Mouse (Mus musculus): Measurements from ENCODE around the gene Mrpl52. TPM values are rescaled to one million over a fixed set of nuclear protein-coding genes. Genes with fewer than 3 reads are reported as not detected.

Mrpl52 gene
- total RNA-seq, 1 experiment = 137 TPM

DNA sequence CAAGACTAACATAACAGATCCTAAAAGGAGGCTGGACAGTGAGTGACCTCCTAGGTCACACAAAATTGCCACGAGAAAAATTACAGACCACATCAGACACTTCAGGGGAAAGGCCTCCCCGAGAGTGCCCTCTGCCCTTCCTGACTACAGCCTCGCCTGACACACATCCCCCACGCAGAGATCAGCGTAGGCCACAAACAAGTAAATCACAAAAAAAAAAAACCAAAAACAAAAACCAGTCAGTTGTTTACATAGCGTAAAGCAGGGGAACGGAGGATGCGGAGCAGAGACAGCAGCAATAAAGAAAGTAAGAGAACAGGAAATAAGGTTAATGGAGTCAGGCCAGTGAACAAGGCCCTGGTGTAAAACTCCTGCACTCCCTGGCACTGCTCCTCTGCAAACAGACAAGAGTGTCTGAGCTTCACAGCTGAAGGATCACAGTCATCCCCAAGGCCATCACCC is 27.8 kb upstream of the Mrpl52 start:
- DNase-seq (ENCODE audit: low read depth, low spot score) = no peak
- no peak for TF ChIP-seq CHD2 (IDR thresholded peaks at IDR 0.05; ENCODE audit: low read depth, low read length)
- no peak for TF ChIP-seq HCFC1 (IDR thresholded peaks at IDR 0.05; ENCODE audit: borderline replicate concordance, insufficient read depth, low read length)
- TF ChIP-seq ZNF384 (IDR thresholded peaks at IDR 0.05; ENCODE audit: low read depth, low read length) = no peak
- no peak for TF ChIP-seq ZC3H11A (IDR thresholded peaks at IDR 0.05; ENCODE audit: borderline replicate concordance, low read depth, low read length)
- no peak for TF ChIP-seq MAFK (IDR thresholded peaks at IDR 0.05; ENCODE audit: insufficient read depth, low read depth, low read length)
- peaks cover 44% of the 10 kb centered on the region for H3K36me3 ChIP-seq (ENCODE audit: control insufficient read depth, insufficient read depth, low read length, poor library complexity, severe bottlenecking)
- H3K9me3 ChIP-seq (ENCODE audit: control insufficient read depth, insufficient read depth, low read depth, low read length) = no peaks in the 10 kb centered on the region
- peaks cover 0 to 3% of the 10 kb centered on the region in 2 experiments; a peak in 2 of 4 replicates for H3K4me1 ChIP-seq (ENCODE audit: control insufficient read depth in 2 of 2, insufficient read depth in 2 of 2, low read length in 2 of 2, poor library complexity in 1 of 2)
- no peak overlapping the region for H3K9ac ChIP-seq (ENCODE audit: insufficient read depth, low read depth, low read length, poor library complexity, severe bottlenecking)
- in situ Hi-C loops (cut with MboI; ENCODE audit: low sequenced_read_pairs in 2 of 2, unreplicated experiment in 2 of 2) = loop anchor here in 1 of 2 experiments (25.0 kb wide), 1 partner anchor 88 kb away; the partner anchor contains the start of gene Rem2
- H3K4me3 ChIP-seq (ENCODE audit: insufficient read depth in 1 of 2, low read depth in 1 of 2, low read length in 2 of 2, poor library complexity in 1 of 2, severe bottlenecking in 1 of 2) = no peak overlapping the region
- no peak overlapping the region for H3K27ac ChIP-seq (ENCODE audit: insufficient read depth, low read depth, low read length, poor library complexity, severe bottlenecking)

DNA sequence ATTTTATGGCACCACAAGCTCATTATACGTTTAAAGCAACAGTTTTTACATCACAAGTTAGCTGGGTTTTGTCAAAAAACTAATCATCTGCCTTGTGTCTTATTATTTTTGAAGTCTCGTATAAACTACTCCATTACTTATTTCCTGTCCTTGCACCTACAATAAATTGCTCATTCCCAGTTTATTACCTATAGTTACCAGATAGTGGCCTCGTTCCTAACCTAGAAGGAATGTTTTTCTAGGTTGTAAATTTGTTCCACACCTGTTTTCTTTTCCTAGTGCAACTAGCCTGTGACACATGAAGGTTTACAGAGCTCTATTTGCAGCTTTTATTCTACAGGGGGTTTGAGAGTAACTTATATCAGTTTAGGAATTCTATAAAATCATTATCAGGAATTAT is 25.0 kb upstream of the Mrpl52 start:
- in situ Hi-C loops (cut with MboI; ENCODE audit: low sequenced_read_pairs in 2 of 2, unreplicated experiment in 2 of 2) = no loop called here
- no peaks in the 10 kb centered on the region for H3K9me3 ChIP-seq (ENCODE audit: control insufficient read depth, insufficient read depth, low read depth, low read length)
- TF ChIP-seq ZC3H11A (IDR thresholded peaks at IDR 0.05; ENCODE audit: borderline replicate concordance, low read depth, low read length) = no peak
- no peak for TF ChIP-seq CHD2 (IDR thresholded peaks at IDR 0.05; ENCODE audit: low read depth, low read length)
- TF ChIP-seq MAFK (IDR thresholded peaks at IDR 0.05; ENCODE audit: insufficient read depth, low read depth, low read length) = no peak
- peaks cover 3 to 11% of the 10 kb centered on the region in 2 experiments; a peak in 2 of 4 replicates for H3K4me1 ChIP-seq (ENCODE audit: control insufficient read depth in 2 of 2, insufficient read depth in 2 of 2, low read length in 2 of 2, poor library complexity in 1 of 2)
- no peak overlapping the region for H3K4me3 ChIP-seq (ENCODE audit: insufficient read depth in 1 of 2, low read depth in 1 of 2, low read length in 2 of 2, poor library complexity in 1 of 2, severe bottlenecking in 1 of 2)
- no peak overlapping the region for H3K27ac ChIP-seq (ENCODE audit: insufficient read depth, low read depth, low read length, poor library complexity, severe bottlenecking)
- no peak overlapping the region for H3K9ac ChIP-seq (ENCODE audit: insufficient read depth, low read depth, low read length, poor library complexity, severe bottlenecking)
- peaks cover 50% of the 10 kb centered on the region for H3K36me3 ChIP-seq (ENCODE audit: control insufficient read depth, insufficient read depth, low read length, poor library complexity, severe bottlenecking)
- DNase-seq (ENCODE audit: low read depth, low spot score) = no peak

DNA sequence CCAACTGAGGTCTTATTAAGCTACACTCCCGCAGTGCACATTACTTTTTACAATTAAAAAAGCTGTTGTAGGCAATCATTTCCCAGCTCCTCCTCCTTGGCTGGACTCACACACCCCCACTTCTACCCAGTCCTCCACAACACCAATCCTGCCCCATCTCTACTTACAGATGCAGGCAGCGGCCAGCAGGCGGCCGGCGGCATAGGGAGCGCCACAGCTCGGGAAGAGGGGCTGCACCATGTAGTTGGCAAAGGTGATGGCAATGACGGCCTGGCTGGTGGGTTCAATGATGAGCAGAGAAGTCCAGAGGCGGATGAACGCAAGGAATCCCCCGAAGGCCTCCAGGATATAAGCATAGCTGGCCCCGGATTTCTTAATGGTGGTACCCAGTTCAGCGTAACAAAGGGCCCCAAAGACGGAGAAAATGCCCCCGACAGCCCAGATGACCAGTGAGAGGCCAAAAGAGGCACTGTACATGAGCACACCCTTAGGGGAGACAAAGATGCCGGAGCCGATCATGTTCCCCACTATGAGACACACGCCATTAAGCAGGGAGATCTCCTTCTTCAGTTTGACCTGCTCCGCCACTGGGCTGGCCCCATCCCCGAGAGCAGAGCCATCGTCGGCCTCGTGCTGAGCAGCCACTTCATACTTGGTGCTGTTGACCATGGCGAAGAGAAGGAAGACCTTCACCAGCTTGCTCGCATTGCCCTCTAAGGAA is 18.2 kb upstream of the Mrpl52 start:
- no peak for DNase-seq (ENCODE audit: low read depth, low spot score)
- TF ChIP-seq ZNF384 (IDR thresholded peaks at IDR 0.05; ENCODE audit: low read depth, low read length) (no peak), CHD2 (IDR thresholded peaks at IDR 0.05; ENCODE audit: low read depth, low read length) (no peak), HCFC1 (IDR thresholded peaks at IDR 0.05; ENCODE audit: borderline replicate concordance, insufficient read depth, low read length) (no peak), MAFK (IDR thresholded peaks at IDR 0.05; ENCODE audit: insufficient read depth, low read depth, low read length) (no peak), ZC3H11A (IDR thresholded peaks at IDR 0.05; ENCODE audit: borderline replicate concordance, low read depth, low read length) (no peak)

DNA sequence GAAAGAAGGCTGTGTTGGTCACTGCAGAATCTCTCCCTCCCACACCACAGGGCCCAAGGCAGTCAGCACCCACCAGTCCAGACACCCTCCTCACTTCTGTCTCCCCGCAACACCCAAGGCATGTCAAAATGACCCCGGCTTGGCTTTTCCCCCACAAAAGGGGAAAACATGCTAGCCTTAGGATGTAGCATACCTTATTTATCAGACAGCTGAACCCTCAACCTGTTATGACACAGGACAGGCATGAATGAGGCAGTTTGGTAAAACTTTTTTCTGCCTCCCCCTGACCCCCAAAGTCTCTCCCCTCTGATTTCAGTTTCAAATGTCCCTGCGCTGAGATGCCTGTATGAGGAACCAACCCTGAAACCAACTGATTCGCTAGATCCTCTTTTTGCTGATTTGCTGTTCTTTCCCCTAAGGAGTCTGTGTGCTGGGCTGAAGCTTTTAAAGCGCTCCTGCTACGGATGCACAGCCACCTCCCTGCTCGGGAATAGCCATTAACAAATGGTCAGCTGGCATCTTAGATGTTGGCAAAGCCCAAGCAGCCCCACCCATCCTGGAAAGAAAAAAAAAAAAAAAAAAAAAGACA is 17.6 kb upstream of the Mrpl52 start:
- TF ChIP-seq ZNF384 (IDR thresholded peaks at IDR 0.05; ENCODE audit: low read depth, low read length) (peak; percentile 11; the same call in 1 of the 2 replicates), ZC3H11A (IDR thresholded peaks at IDR 0.05; ENCODE audit: borderline replicate concordance, low read depth, low read length) (no peak)
- Histone ChIP-seq H3K4me1 (ENCODE audit: control insufficient read depth in 2 of 2, insufficient read depth in 2 of 2, low read length in 2 of 2, poor library complexity in 1 of 2) (peaks cover 7 to 34% of the 10 kb centered on the region in 2 experiments; a peak in 2 of 4 replicates), H3K9ac (ENCODE audit: insufficient read depth, low read depth, low read length, poor library complexity, severe bottlenecking) (peak overlapping the region; percentile 71; the same call in 1 of the 2 replicates), H3K36me3 (ENCODE audit: control insufficient read depth, insufficient read depth, low read length, poor library complexity, severe bottlenecking) (peaks cover 54% of the 10 kb centered on the region), H3K9me3 (ENCODE audit: control insufficient read depth, insufficient read depth, low read depth, low read length) (no peaks in the 10 kb centered on the region), H3K27ac (ENCODE audit: insufficient read depth, low read depth, low read length, poor library complexity, severe bottlenecking) (peak overlapping the region; percentile 93; the same call in 1 of the 2 replicates), H3K4me3 (ENCODE audit: insufficient read depth in 1 of 2, low read depth in 1 of 2, low read length in 2 of 2, poor library complexity in 1 of 2, severe bottlenecking in 1 of 2) (peak overlapping the region in 1 of 2 experiments; percentile 42; a peak in 2 of 4 replicates)
- no peak for DNase-seq (ENCODE audit: low read depth, low spot score)
- in situ Hi-C loops (cut with MboI; ENCODE audit: low sequenced_read_pairs in 2 of 2, unreplicated experiment in 2 of 2) = no loop called here

More for the DNA sequence above, 18.2 kb upstream of the Mrpl52 start:
- Histone ChIP-seq H3K9ac (ENCODE audit: insufficient read depth, low read depth, low read length, poor library complexity, severe bottlenecking) (peak overlapping the region; percentile 71; the same call in 1 of the 2 replicates), H3K27ac (ENCODE audit: insufficient read depth, low read depth, low read length, poor library complexity, severe bottlenecking) (no peak overlapping the region), H3K4me1 (ENCODE audit: control insufficient read depth in 2 of 2, insufficient read depth in 2 of 2, low read length in 2 of 2, poor library complexity in 1 of 2) (peaks cover 7 to 34% of the 10 kb centered on the region in 2 experiments; a peak in 2 of 4 replicates), H3K4me3 (ENCODE audit: insufficient read depth in 1 of 2, low read depth in 1 of 2, low read length in 2 of 2, poor library complexity in 1 of 2, severe bottlenecking in 1 of 2) (peak overlapping the region in 1 of 2 experiments; percentile 42; a peak in 2 of 4 replicates), H3K9me3 (ENCODE audit: control insufficient read depth, insufficient read depth, low read depth, low read length) (no peaks in the 10 kb centered on the region), H3K36me3 (ENCODE audit: control insufficient read depth, insufficient read depth, low read length, poor library complexity, severe bottlenecking) (peaks cover 55% of the 10 kb centered on the region)
- in situ Hi-C loops (cut with MboI; ENCODE audit: low sequenced_read_pairs in 2 of 2, unreplicated experiment in 2 of 2) = no loop called here
